7 mouse cellular contexts compared by ENCODE assay signal in genomic region chr5:39643924-39644826, GRCm38 (mm10).
DNase-seq lines count a peak whose midpoint lies in the region; ATAC-seq lines count a peak whose summit lies in the region.

No protein-coding gene starts in this region.

- H3K4me3 ChIP-seq in brown adipose tissue, adult 24 weeks (ENCODE audit: insufficient read depth, low read depth, low read length): peak overlapping the region; percentile 65
- peak overlapping the region; percentile 60 for H3K4me3 ChIP-seq in forebrain, embryonic 11.5 days (ENCODE audit: low read depth, low read length)
- H3K4me3 ChIP-seq in heart, embryonic 15.5 days: peak overlapping the region; percentile 80
- peak overlapping the region; percentile 53 for H3K4me3 ChIP-seq in liver, embryonic 13.5 days (replicated peaks)

- under 1% methylated on average over 55 of the region's 56 CpGs for WGBS in forebrain, embryonic 11.5 days
- under 1% methylated on average over 56 of the region's 56 CpGs for WGBS in heart, embryonic 15.5 days
- under 1% methylated on average over 56 of the region's 56 CpGs for WGBS in liver, embryonic 13.5 days (ENCODE audit: insufficient replicate concordance)

- H3K27ac ChIP-seq in brown adipose tissue, adult 24 weeks (replicated peaks; ENCODE audit: low read depth, low read length): no peak overlapping the region
- no peak overlapping the region for H3K27ac ChIP-seq in forebrain, embryonic 11.5 days (ENCODE audit: low read depth, low read length)
- no peak overlapping the region for H3K27ac ChIP-seq in heart, embryonic 15.5 days
- H3K27ac ChIP-seq in liver, embryonic 13.5 days: no peak overlapping the region

- H3K9ac ChIP-seq in forebrain, embryonic 11.5 days (ENCODE audit: low read length): peak overlapping the region; percentile 72
- peak overlapping the region; percentile 59 for H3K9ac ChIP-seq in heart, embryonic 15.5 days
- H3K9ac ChIP-seq in liver, embryonic 13.5 days: no peak overlapping the region

- H3K4me1 ChIP-seq in brown adipose tissue, adult 24 weeks (ENCODE audit: control insufficient read depth, insufficient read depth, insufficient read length, low read length): no peaks in the 10 kb centered on the region
- no peaks in the 10 kb centered on the region for H3K4me1 ChIP-seq in forebrain, embryonic 11.5 days (replicated peaks; ENCODE audit: control insufficient read depth, insufficient read depth, low read length)
- peaks cover 22% of the 10 kb centered on the region for H3K4me1 ChIP-seq in heart, embryonic 15.5 days (replicated peaks)
- 0 out of 2 replicates have a peak, but pooled peaks cover 6% of the 10 kb centered on the region for H3K4me1 ChIP-seq in liver, embryonic 13.5 days (replicated peaks)

- DNase-seq in forebrain, embryonic 11.5 days (ENCODE audit: low spot score): peak; percentile 93
- peak; percentile 91 to 94 for DNase-seq in kidney, postnatal 36 days
- peak; percentile 9 for DNase-seq in liver, embryonic 13.5 days
- peak; percentile 39 to 76 for DNase-seq in natural killer cell, adult 2 months (ENCODE audit: low spot score in 2 of 2)
- peak; percentile 93 for DNase-seq in splenic B cell, adult 2 months (ENCODE audit: low read depth, low spot score)

- peaks cover 3% of the 10 kb centered on the region; the same call in 1 of the 2 replicates for H3K27me3 ChIP-seq in forebrain, embryonic 11.5 days (ENCODE audit: control insufficient read depth, insufficient read depth, low read length)
- peaks cover 37% of the 10 kb centered on the region for H3K27me3 ChIP-seq in heart, embryonic 15.5 days
- H3K27me3 ChIP-seq in liver, embryonic 13.5 days: peaks cover 32% of the 10 kb centered on the region
- no peaks in the 10 kb centered on the region for H3K27me3 ChIP-seq in splenic B cell, adult 2 months (ENCODE audit: control insufficient read depth, insufficient read depth, low read length, poor library complexity, severe bottlenecking)

- H3K9me3 ChIP-seq in forebrain, embryonic 11.5 days (ENCODE audit: control insufficient read depth, low read length): no peaks in the 10 kb centered on the region
- no peaks in the 10 kb centered on the region for H3K9me3 ChIP-seq in heart, embryonic 15.5 days (replicated peaks)
- no peaks in the 10 kb centered on the region for H3K9me3 ChIP-seq in liver, embryonic 13.5 days (replicated peaks)

- H3K4me2 ChIP-seq in forebrain, embryonic 11.5 days (ENCODE audit: low read depth, low read length, severe bottlenecking): peak overlapping the region; percentile 91
- peak overlapping the region; percentile 100 for H3K4me2 ChIP-seq in heart, embryonic 15.5 days
- peak overlapping the region; percentile 67 for H3K4me2 ChIP-seq in liver, embryonic 13.5 days

- no peaks in the 10 kb centered on the region for H3K36me3 ChIP-seq in forebrain, embryonic 11.5 days (ENCODE audit: control insufficient read depth, insufficient read depth, low read length)
- no peaks in the 10 kb centered on the region for H3K36me3 ChIP-seq in heart, embryonic 15.5 days
- H3K36me3 ChIP-seq in liver, embryonic 13.5 days: no peaks in the 10 kb centered on the region
- H3K36me3 ChIP-seq in splenic B cell, adult 2 months (ENCODE audit: control insufficient read depth, insufficient read depth, low read length, poor library complexity, severe bottlenecking): no peaks in the 10 kb centered on the region

- peak; percentile 96 for ATAC-seq in forebrain, embryonic 11.5 days (replicated peaks; ENCODE audit: low FRiP score)
- peak; percentile 95 for ATAC-seq in heart, embryonic 15.5 days (replicated peaks; ENCODE audit: insufficient number of reproducible peaks, insufficient read depth, low FRiP score, low read depth)
- peak; percentile 74 for ATAC-seq in liver, embryonic 13.5 days (ENCODE audit: low read depth)

Comparison
In these comparisons a context has a peak if more than half of its experiments do, and no peak if none do; other contexts are left out.
1. DNase-seq: peak in every context shown above with its lines; median percentile 93 in forebrain, embryonic 11.5 days; 93 in splenic B cell, adult 2 months; 92 in kidney, postnatal 36 days; 58 in natural killer cell, adult 2 months; 9 in liver, embryonic 13.5 days.